Mouse (Mus musculus) kidney, adult 2 months (tissue): ENCODE data around the gene Camk2g.

Experiments
- CTCF ChIP-seq: fragments of 200-500 bp; conservative IDR thresholded peaks from 2 replicates; pipeline ENCODE4 v1.5.1; 2011; ENCODE audit warnings: low read depth, mild to moderate bottlenecking, control low read depth, low read length, moderate library complexity, mixed read lengths; ENCODE audit not compliant: insufficient read depth, insufficient read length
- POLR2A ChIP-seq: fragments of 200-500 bp; IDR thresholded peaks from one replicate; pipeline ENCODE4 v1.6.1; 2011; ENCODE audit warnings: low read depth, low read length, control low read depth

DNA sequence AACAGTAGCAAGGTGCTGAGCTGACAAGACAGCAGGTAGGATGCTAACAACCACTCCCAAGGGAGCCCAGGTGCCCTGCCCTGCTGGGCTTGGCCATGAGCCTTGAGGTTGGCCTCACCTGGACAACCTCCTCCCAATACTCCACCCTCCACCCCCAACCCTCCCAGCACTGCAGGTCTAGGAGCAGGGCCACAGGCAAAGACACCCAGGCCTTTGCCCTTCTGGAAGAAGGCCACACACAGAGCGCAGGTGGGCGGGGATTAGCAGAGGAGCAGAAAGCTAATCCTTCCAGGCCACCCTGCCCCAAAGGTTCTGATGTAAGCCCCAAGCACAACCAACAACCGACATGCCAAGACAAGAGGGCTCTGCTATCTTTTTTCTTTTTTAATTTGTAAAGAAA lies 20.5 kb downstream of the Camk2g start:
- TF ChIP-seq CTCF = no peak
- no peak for TF ChIP-seq POLR2A
